Mouse (Mus musculus): ENCODE results near the gene Tmem40. TPM values are rescaled to one million over a fixed set of nuclear protein-coding genes. Genes with fewer than 3 reads are reported as not detected.
A peak's percentile ranks its signal among the peaks of the same experiment; 100 is the strongest.

Tmem40 gene
- polyA plus RNA-seq, 1 experiment from 2014 or later: 2.2 TPM

GRCm38 (mm10) chr6:115801811-115802210 lies 39.6 kb upstream of the Tmem40 start:
- Histone ChIP-seq H3K9ac (ENCODE audit: low read length) (no peak overlapping the region), H3K4me1 (ENCODE audit: control insufficient read depth, insufficient read depth, low read length) (peaks cover 4% of the 10 kb centered on the region), H3K4me2 (ENCODE audit: low read depth, severe bottlenecking) (no peak overlapping the region), H3K27me3 (ENCODE audit: control insufficient read depth, insufficient read depth, low read length) (no peaks in the 10 kb centered on the region), H3K9me3 (ENCODE audit: control insufficient read depth, low read length) (no peaks in the 10 kb centered on the region), H3K36me3 (ENCODE audit: control insufficient read depth, insufficient read depth, low read length) (peaks cover 52% of the 10 kb centered on the region), H3K27ac (replicated peaks; ENCODE audit: low read depth, low read length) (no peak overlapping the region), H3K4me3 (ENCODE audit: low read depth, low read length) (no peak overlapping the region)
- ATAC-seq (ENCODE audit: insufficient number of reproducible peaks, low FRiP score, low TSS enrichment, low read depth) (no peak), DNase-seq (ENCODE audit: low spot score) (no peak)
- WGBS: 94% methylated on average over 3 of the region's 3 CpGs

GRCm38 (mm10) chr6:115792691-115793215 lies 30.5 kb upstream of the Tmem40 start:
- Histone ChIP-seq H3K4me3 (ENCODE audit: low read depth, low read length) (no peak overlapping the region), H3K9ac (ENCODE audit: low read length) (no peak overlapping the region)
- 91% methylated on average over 21 of the region's 21 CpGs for WGBS

GRCm38 (mm10) chr6:115791842-115792686 lies 29.9 kb upstream of the Tmem40 start:
- Histone ChIP-seq H3K27ac (replicated peaks; ENCODE audit: low read depth, low read length) (no peak overlapping the region), H3K4me3 (ENCODE audit: low read depth, low read length) (no peak overlapping the region), H3K9ac (ENCODE audit: low read length) (no peak overlapping the region), H3K9me3 (ENCODE audit: control insufficient read depth, low read length) (no peaks in the 10 kb centered on the region), H3K36me3 (ENCODE audit: control insufficient read depth, insufficient read depth, low read length) (peaks cover 38% of the 10 kb centered on the region), H3K4me2 (ENCODE audit: low read depth, severe bottlenecking) (no peak overlapping the region), H3K27me3 (ENCODE audit: control insufficient read depth, insufficient read depth, low read length) (no peaks in the 10 kb centered on the region), H3K4me1 (ENCODE audit: control insufficient read depth, insufficient read depth, low read length) (no peaks in the 10 kb centered on the region)
- DNase-seq (ENCODE audit: low spot score): no peak
- ATAC-seq (ENCODE audit: insufficient number of reproducible peaks, low FRiP score, low TSS enrichment, low read depth): no peak
- WGBS: 90% methylated on average over 34 of the region's 34 CpGs

More at GRCm38 (mm10) chr6:115792691-115793215, 30.5 kb upstream of the Tmem40 start:
- Histone ChIP-seq H3K36me3 (ENCODE audit: control insufficient read depth, insufficient read depth, low read length) (peaks cover 43% of the 10 kb centered on the region), H3K4me2 (ENCODE audit: low read depth, severe bottlenecking) (no peak overlapping the region), H3K27ac (replicated peaks; ENCODE audit: low read depth, low read length) (no peak overlapping the region), H3K4me1 (ENCODE audit: control insufficient read depth, insufficient read depth, low read length) (no peaks in the 10 kb centered on the region), H3K9me3 (ENCODE audit: control insufficient read depth, low read length) (no peaks in the 10 kb centered on the region), H3K27me3 (ENCODE audit: control insufficient read depth, insufficient read depth, low read length) (no peaks in the 10 kb centered on the region)
- ATAC-seq (ENCODE audit: insufficient number of reproducible peaks, low FRiP score, low TSS enrichment, low read depth) (no peak), DNase-seq (ENCODE audit: low spot score) (no peak)

GRCm38 (mm10) chr6:115791016-115791415 lies 28.8 kb upstream of the Tmem40 start:
- no peak overlapping the region for H3K4me3 ChIP-seq (ENCODE audit: low read depth, low read length)
- WGBS: 88% methylated on average over 10 of the region's 10 CpGs
- H3K4me1 ChIP-seq (ENCODE audit: control insufficient read depth, insufficient read depth, low read length): no peaks in the 10 kb centered on the region
- no peaks in the 10 kb centered on the region for H3K27me3 ChIP-seq (ENCODE audit: control insufficient read depth, insufficient read depth, low read length)
- ATAC-seq (ENCODE audit: insufficient number of reproducible peaks, low FRiP score, low TSS enrichment, low read depth) (no peak), DNase-seq (ENCODE audit: low spot score) (no peak)
- H3K4me2 ChIP-seq (ENCODE audit: low read depth, severe bottlenecking): no peak overlapping the region
- no peaks in the 10 kb centered on the region for H3K9me3 ChIP-seq (ENCODE audit: control insufficient read depth, low read length)
- H3K9ac ChIP-seq (ENCODE audit: low read length): no peak overlapping the region
- H3K36me3 ChIP-seq (ENCODE audit: control insufficient read depth, insufficient read depth, low read length): peaks cover 39% of the 10 kb centered on the region
- H3K27ac ChIP-seq (replicated peaks; ENCODE audit: low read depth, low read length): no peak overlapping the region

GRCm38 (mm10) chr6:115782781-115783180 lies 20.6 kb upstream of the Tmem40 start:
- Histone ChIP-seq H3K9me3 (ENCODE audit: control insufficient read depth, low read length) (no peaks in the 10 kb centered on the region), H3K27me3 (ENCODE audit: control insufficient read depth, insufficient read depth, low read length) (no peaks in the 10 kb centered on the region), H3K9ac (ENCODE audit: low read length) (no peak overlapping the region), H3K4me2 (ENCODE audit: low read depth, severe bottlenecking) (no peak overlapping the region), H3K4me3 (ENCODE audit: low read depth, low read length) (no peak overlapping the region), H3K27ac (replicated peaks; ENCODE audit: low read depth, low read length) (no peak overlapping the region), H3K36me3 (ENCODE audit: control insufficient read depth, insufficient read depth, low read length) (peaks cover 47% of the 10 kb centered on the region), H3K4me1 (ENCODE audit: control insufficient read depth, insufficient read depth, low read length) (no peaks in the 10 kb centered on the region)
- 93% methylated on average over 3 of the region's 3 CpGs for WGBS
- no peak for DNase-seq (ENCODE audit: low spot score)
- ATAC-seq (ENCODE audit: insufficient number of reproducible peaks, low FRiP score, low TSS enrichment, low read depth): no peak

GRCm38 (mm10) chr6:115776363-115776762 lies 14.2 kb upstream of the Tmem40 start:
- no peak overlapping the region for H3K9ac ChIP-seq (ENCODE audit: low read length)
- H3K27ac ChIP-seq (replicated peaks; ENCODE audit: low read depth, low read length): no peak overlapping the region

GRCm38 (mm10) chr6:115775838-115776237 lies 13.6 kb upstream of the Tmem40 start:
- Histone ChIP-seq H3K27me3 (ENCODE audit: control insufficient read depth, insufficient read depth, low read length) (no peaks in the 10 kb centered on the region), H3K36me3 (ENCODE audit: control insufficient read depth, insufficient read depth, low read length) (peaks cover 14% of the 10 kb centered on the region), H3K9ac (ENCODE audit: low read length) (peak overlapping the region; percentile 79), H3K9me3 (ENCODE audit: control insufficient read depth, low read length) (no peaks in the 10 kb centered on the region), H3K4me2 (ENCODE audit: low read depth, severe bottlenecking) (peak overlapping the region; percentile 83), H3K4me1 (ENCODE audit: control insufficient read depth, insufficient read depth, low read length) (peaks cover 12% of the 10 kb centered on the region; the same call in 1 of the 2 replicates), H3K4me3 (ENCODE audit: low read depth, low read length) (peak overlapping the region; percentile 57), H3K27ac (replicated peaks; ENCODE audit: low read depth, low read length) (no peak overlapping the region; the same call in 1 of the 2 replicates)
- DNase-seq (ENCODE audit: low spot score) (no peak), ATAC-seq (ENCODE audit: insufficient number of reproducible peaks, low FRiP score, low TSS enrichment, low read depth) (no peak)
- 67% methylated on average over 3 of the region's 3 CpGs for WGBS

More at GRCm38 (mm10) chr6:115776363-115776762, 14.2 kb upstream of the Tmem40 start:
- DNase-seq (ENCODE audit: low spot score): no peak
- 68% methylated on average over 9 of the region's 9 CpGs for WGBS
- Histone ChIP-seq H3K36me3 (ENCODE audit: control insufficient read depth, insufficient read depth, low read length) (peaks cover 19% of the 10 kb centered on the region), H3K9me3 (ENCODE audit: control insufficient read depth, low read length) (no peaks in the 10 kb centered on the region), H3K4me2 (ENCODE audit: low read depth, severe bottlenecking) (peak overlapping the region; percentile 83), H3K4me3 (ENCODE audit: low read depth, low read length) (peak overlapping the region; percentile 57), H3K4me1 (ENCODE audit: control insufficient read depth, insufficient read depth, low read length) (peaks cover 12% of the 10 kb centered on the region; the same call in 1 of the 2 replicates), H3K27me3 (ENCODE audit: control insufficient read depth, insufficient read depth, low read length) (no peaks in the 10 kb centered on the region)
- ATAC-seq (ENCODE audit: insufficient number of reproducible peaks, low FRiP score, low TSS enrichment, low read depth): no peak

- peak within 1 kb of the TSS; percentile 66 for H3K27ac ChIP-seq (replicated peaks; ENCODE audit: low read depth, low read length)
- H3K9me3 ChIP-seq (ENCODE audit: control insufficient read depth, low read length): no peaks in the 10 kb centered on the region
- DNase-seq (ENCODE audit: low spot score) (peak; percentile 87), ATAC-seq (ENCODE audit: insufficient number of reproducible peaks, low FRiP score, low TSS enrichment, low read depth) (peak; percentile 86)
- H3K4me1 ChIP-seq (ENCODE audit: control insufficient read depth, insufficient read depth, low read length): peaks cover 12% of the 10 kb centered on the region; the same call in 1 of the 2 replicates
- 0% methylated on average over 21 of the region's 28 CpGs for WGBS
- H3K9ac ChIP-seq (ENCODE audit: low read length): peak within 1 kb of the TSS; percentile 79
- H3K27me3 ChIP-seq (ENCODE audit: control insufficient read depth, insufficient read depth, low read length): no peaks in the 10 kb centered on the region
- peak within 1 kb of the TSS; percentile 57 for H3K4me3 ChIP-seq (ENCODE audit: low read depth, low read length)
- H3K4me2 ChIP-seq (ENCODE audit: low read depth, severe bottlenecking): peak within 1 kb of the TSS; percentile 83
- H3K36me3 ChIP-seq (ENCODE audit: control insufficient read depth, insufficient read depth, low read length): peaks cover 9% of the 10 kb centered on the region
Measured at GRCm38 (mm10) chr6:115774501-115774921, 12.3 kb upstream of the Tmem40 start, which contains the start of gene Cand2. Gene Cand2, plus strand, starts transcription at chr6:115774538.
